Mouse (Mus musculus): Measurements from ENCODE around the gene Lrrc4b. TPM values are rescaled to one million over a fixed set of nuclear protein-coding genes. Genes with fewer than 3 reads are reported as not detected.

The Lrrc4b gene
- polyA plus RNA-seq (2015; fragmentation: Nextera tagmentation; extraction: Ambion mirVana), result 1.3 and 3.1 TPM in 2 replicates

GRCm38 (mm10) chr7:44428968-44429521 lies at the start of gene Lrrc4b:
Gene Lrrc4b (plus strand): TSS chr7:44429018.

GRCm38 (mm10) chr7:44383980-44384715 lies 44.7 kb upstream of the Lrrc4b start, which contains the start of gene Syt3:
Gene Syt3 (plus strand): TSS chr7:44384102.

GRCm38 (mm10) chr7:44385720-44386119 lies 43.1 kb upstream of the Lrrc4b start, which contains the start of gene 1700008O03Rik:
Gene 1700008O03Rik (minus strand): TSS chr7:44385820.

GRCm38 (mm10) chr7:44465111-44465510 lies 36.3 kb downstream of the Lrrc4b start, which contains the start of gene Aspdh:
Gene Aspdh (plus strand): TSS chr7:44465391.

DNA sequence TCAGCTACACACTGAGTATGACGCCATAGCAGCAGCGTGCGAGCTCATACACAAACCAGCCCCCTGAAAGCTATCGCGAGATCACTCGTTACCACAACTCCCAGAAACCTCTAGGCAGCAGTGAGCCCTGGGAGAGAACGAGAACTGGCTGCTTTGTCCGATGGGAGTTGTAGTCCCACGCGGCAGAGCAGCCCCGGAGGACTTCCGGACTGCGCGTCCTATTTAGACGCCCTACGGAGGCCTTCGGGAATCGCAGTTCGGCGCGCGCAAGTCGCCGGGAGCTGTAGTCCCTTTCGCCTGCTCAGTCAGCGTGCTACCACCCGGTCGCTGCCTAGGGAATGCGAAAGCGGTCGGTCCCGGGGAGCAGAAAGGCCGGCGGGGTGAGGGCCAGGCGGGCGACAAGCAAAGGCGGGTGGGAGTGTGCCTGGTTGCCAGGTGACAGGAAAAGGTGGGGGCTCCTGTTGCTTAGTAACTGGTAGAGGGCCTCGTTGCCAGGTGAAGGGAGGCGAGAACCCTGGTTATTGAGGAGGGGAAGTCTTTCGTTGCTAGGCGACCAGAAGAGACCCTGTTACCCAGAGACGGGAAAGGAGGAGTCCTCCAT lies 39.1 kb downstream of the Lrrc4b start, which contains the start of gene Josd2:
TSS of gene Josd2 (plus strand) at position 170 of the 601 bp plus-strand sequence.

DNA sequence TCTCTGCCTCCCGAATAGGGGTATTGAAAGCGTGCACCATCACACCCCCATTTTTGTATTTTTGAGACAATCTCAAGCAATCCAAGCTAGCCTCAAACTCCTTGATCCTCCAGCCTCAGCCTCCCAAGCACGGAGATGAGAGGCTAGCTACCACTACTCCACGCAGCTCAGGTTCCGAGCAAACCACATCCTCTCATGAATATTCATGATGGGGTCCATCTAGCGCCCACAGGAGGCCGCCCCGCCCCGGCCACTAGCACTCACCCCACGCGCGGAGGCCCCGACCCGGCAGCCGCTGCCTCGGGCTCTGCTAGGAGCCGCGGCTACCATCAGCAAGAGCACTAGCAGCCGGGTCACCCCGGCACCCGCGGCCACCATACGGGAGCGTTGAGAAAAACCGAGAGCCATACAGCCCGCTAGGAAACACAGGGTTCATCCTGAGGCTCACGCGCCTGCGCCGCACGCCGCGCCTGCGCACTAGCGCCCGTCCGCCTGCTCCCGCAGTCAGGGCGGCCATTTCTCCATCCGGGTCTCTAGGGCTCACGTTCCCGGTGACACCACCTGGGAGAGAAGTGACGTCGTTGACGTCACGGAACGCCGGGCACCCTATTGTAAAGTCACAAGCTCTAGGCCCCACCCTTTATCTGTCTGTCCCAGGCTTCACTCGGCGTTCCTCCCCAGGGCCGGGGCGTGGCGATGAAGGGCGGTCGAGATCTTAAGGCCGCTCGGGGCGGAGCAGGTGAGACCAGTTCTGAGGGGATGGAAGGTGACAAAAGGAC lies 67.4 kb downstream of the Lrrc4b start, which contains the start of the genes Emc10 and Fam71e1:
TSS of gene Emc10 (minus strand) at position 538 of the 779 bp plus-strand sequence.
TSS of gene Fam71e1 (plus strand) at position 590 of the 779 bp plus-strand sequence.

Small RNA genes lying within 50 kb of the gene (microRNA-seq; reads per million reads assigned to microRNA genes)
- gene Mir7052 (ENCODE audit: borderline replicate concordance, insufficient number of aligned reads), result not detected

Other genes with a start within 250 kb of the Lrrc4b start
- not detected in 2 replicates for gene Klk1b24, start 240.8 kb upstream of the Lrrc4b start, polyA plus RNA-seq (2015; fragmentation: Nextera tagmentation; extraction: Ambion mirVana)
- not detected in 2 replicates for gene Klk1b3, start 230.8 kb upstream of the Lrrc4b start, polyA plus RNA-seq (2015; fragmentation: Nextera tagmentation; extraction: Ambion mirVana)
- gene Klk1b4, start 221.6 kb upstream of the Lrrc4b start, polyA plus RNA-seq (2015; fragmentation: Nextera tagmentation; extraction: Ambion mirVana), result not detected in 2 replicates
- not detected in 2 replicates for gene Klk1b5, start 213.1 kb upstream of the Lrrc4b start, polyA plus RNA-seq (2015; fragmentation: Nextera tagmentation; extraction: Ambion mirVana)
- gene Klk1, start 203.7 kb upstream of the Lrrc4b start, polyA plus RNA-seq (2015; fragmentation: Nextera tagmentation; extraction: Ambion mirVana), result 0.37 and 1.4 TPM in 2 replicates
- gene Gm36864, start 192.8 kb upstream of the Lrrc4b start, polyA plus RNA-seq (2015; fragmentation: Nextera tagmentation; extraction: Ambion mirVana), result 0.17 TPM in 1 of 2 replicates, not detected in the other
- 0.58 and 2.0 TPM in 2 replicates for gene 1700028J19Rik, start 182.3 kb upstream of the Lrrc4b start, polyA plus RNA-seq (2015; fragmentation: Nextera tagmentation; extraction: Ambion mirVana)
- 76.2 and 139 TPM in 2 replicates for gene 2410002F23Rik, start 182.3 kb upstream of the Lrrc4b start, polyA plus RNA-seq (2015; fragmentation: Nextera tagmentation; extraction: Ambion mirVana)
- not detected in 2 replicates for gene Acp4, start 171.6 kb upstream of the Lrrc4b start, polyA plus RNA-seq (2015; fragmentation: Nextera tagmentation; extraction: Ambion mirVana)
- not detected in 2 replicates for gene Gm15517, start 167.6 kb upstream of the Lrrc4b start, polyA plus RNA-seq (2015; fragmentation: Nextera tagmentation; extraction: Ambion mirVana)
- 9.6 and 11.3 TPM in 2 replicates for gene Clec11a, start 122.1 kb upstream of the Lrrc4b start, polyA plus RNA-seq (2015; fragmentation: Nextera tagmentation; extraction: Ambion mirVana)
- gene Shank1, start 118.8 kb upstream of the Lrrc4b start, polyA plus RNA-seq (2015; fragmentation: Nextera tagmentation; extraction: Ambion mirVana), result 2.0 and 2.9 TPM in 2 replicates
- 3.1 and 3.6 TPM in 2 replicates for gene Syt3, start 44.9 kb upstream of the Lrrc4b start, polyA plus RNA-seq (2015; fragmentation: Nextera tagmentation; extraction: Ambion mirVana)
- 1.2 and 2.0 TPM in 2 replicates for gene 1700008O03Rik, start 43.2 kb upstream of the Lrrc4b start, polyA plus RNA-seq (2015; fragmentation: Nextera tagmentation; extraction: Ambion mirVana)
- 1.4 and 2.2 TPM in 2 replicates for gene Aspdh, start 36.4 kb downstream of the Lrrc4b start, polyA plus RNA-seq (2015; fragmentation: Nextera tagmentation; extraction: Ambion mirVana)
- gene Josd2, start 39.0 kb downstream of the Lrrc4b start, polyA plus RNA-seq (2015; fragmentation: Nextera tagmentation; extraction: Ambion mirVana), result 53.4 and 55.2 TPM in 2 replicates
- gene Emc10, start 67.5 kb downstream of the Lrrc4b start, polyA plus RNA-seq (2015; fragmentation: Nextera tagmentation; extraction: Ambion mirVana), result 102 and 104 TPM in 2 replicates
- gene Fam71e1, start 67.6 kb downstream of the Lrrc4b start, polyA plus RNA-seq (2015; fragmentation: Nextera tagmentation; extraction: Ambion mirVana), result 17.2 and 25.9 TPM in 2 replicates
- 0.41 and 0.92 TPM in 2 replicates for gene Mybpc2, start 95.6 kb downstream of the Lrrc4b start, polyA plus RNA-seq (2015; fragmentation: Nextera tagmentation; extraction: Ambion mirVana)
- gene Spib, start 103.1 kb downstream of the Lrrc4b start, polyA plus RNA-seq (2015; fragmentation: Nextera tagmentation; extraction: Ambion mirVana), result 0.50 and 0.86 TPM in 2 replicates
- 19.6 and 23.4 TPM in 2 replicates for gene Pold1, start 119.8 kb downstream of the Lrrc4b start, polyA plus RNA-seq (2015; fragmentation: Nextera tagmentation; extraction: Ambion mirVana)
- gene Nr1h2, start 124.9 kb downstream of the Lrrc4b start, polyA plus RNA-seq (2015; fragmentation: Nextera tagmentation; extraction: Ambion mirVana), result 63.2 and 98.6 TPM in 2 replicates
- gene Napsa, start 143.4 kb downstream of the Lrrc4b start, polyA plus RNA-seq (2015; fragmentation: Nextera tagmentation; extraction: Ambion mirVana), result 3.6 and 4.3 TPM in 2 replicates
- 0.63 and 2.0 TPM in 2 replicates for gene Kcnc3, start 161.6 kb downstream of the Lrrc4b start, polyA plus RNA-seq (2015; fragmentation: Nextera tagmentation; extraction: Ambion mirVana)
- 1.7 and 2.0 TPM in 2 replicates for gene Myh14, start 241.8 kb downstream of the Lrrc4b start, polyA plus RNA-seq (2015; fragmentation: Nextera tagmentation; extraction: Ambion mirVana)

Data from adrenal gland, postnatal 0 days (tissue).